In genomic region chr1:151990615-151991014, GRCm38 (mm10) we compare ENCODE assay signal across 23 mouse cellular contexts.
"Had no signal": no experiment of that assay in that cellular context is flagged by ENCODE, and none has a peak within 500 bp of the region (broad histone marks: within the 10 kb centered on the region; RNA-seq: fewer than 3 reads in every experiment).

No protein-coding gene starts in this region.

- H3K4me1 ChIP-seq: stomach, embryonic 15.5 days had no signal

- H3K36me3 ChIP-seq: lung, embryonic 15.5 days; midbrain, embryonic 12.5 days; neural tube, embryonic 13.5 days; neural tube, embryonic 15.5 days; stomach, embryonic 15.5 days had no signal

- DNase-seq: liver, postnatal 0 days; lung, adult 2 months; lung, postnatal 14 days; lung, postnatal 36 days; midbrain, embryonic 14.5 days; retina, postnatal 1 day; right cerebral cortex, adult 18-20 months; right cerebral cortex, postnatal 25 days; right cerebral cortex, postnatal 4 days; thymus, adult 2 months; thymus, postnatal 25 days; thymus, postnatal 4 days had no signal

- H3K9me3 ChIP-seq: lung, embryonic 15.5 days; midbrain, embryonic 12.5 days; neural tube, embryonic 13.5 days; neural tube, embryonic 15.5 days; stomach, embryonic 15.5 days had no signal

- H3K4me2 ChIP-seq: lung, embryonic 15.5 days; midbrain, embryonic 12.5 days; neural tube, embryonic 13.5 days; neural tube, embryonic 15.5 days; stomach, embryonic 15.5 days had no signal

- ATAC-seq: liver, postnatal 0 days; lung, postnatal 0 days; midbrain, embryonic 16.5 days had no signal

- H3K27ac ChIP-seq: lung, embryonic 15.5 days; macrophage; midbrain, embryonic 10.5 days; midbrain, embryonic 12.5 days; neural tube, embryonic 13.5 days; neural tube, embryonic 15.5 days; stomach, embryonic 15.5 days; stomach, postnatal 0 days had no signal

- H3K9ac ChIP-seq: liver, postnatal 0 days; lung, embryonic 15.5 days; midbrain, embryonic 12.5 days; neural tube, embryonic 13.5 days; neural tube, embryonic 15.5 days; stomach, embryonic 15.5 days had no signal

- H3K27me3 ChIP-seq: lung, embryonic 15.5 days; midbrain, embryonic 12.5 days; neural tube, embryonic 13.5 days; neural tube, embryonic 15.5 days; stomach, embryonic 15.5 days had no signal

- H3K4me3 ChIP-seq: lung, embryonic 15.5 days; midbrain, embryonic 10.5 days; midbrain, embryonic 12.5 days; myocyte; neural tube, embryonic 13.5 days; neural tube, embryonic 15.5 days; stomach, embryonic 15.5 days had no signal
